Mouse (Mus musculus) brown adipose tissue, adult 24 weeks (tissue): ENCODE data around the gene Slc4a10. TPM values are rescaled to one million over a fixed set of nuclear protein-coding genes. Genes with fewer than 3 reads are reported as not detected.

ENCODE experiments used
- H3K27ac ChIP-seq: fragments of 200-500 bp; replicated peaks from 2 replicates; pipeline ENCODE4 v1.5.1; 2012; ENCODE audit warnings: low read depth, mild to moderate bottlenecking, low read length
- H3K4me1 ChIP-seq: fragments of 200-500 bp; 2 replicates; pipeline ENCODE4 v1.6.1; 2012; ENCODE audit warnings: low read length, mixed read lengths; ENCODE audit not compliant: control insufficient read depth, insufficient read depth, insufficient read length
- H3K4me3 ChIP-seq: fragments of 200-500 bp; 2 replicates; pipeline ENCODE4 v1.5.1; 2012; ENCODE audit warnings: low read depth, mild to moderate bottlenecking, low read length, moderate library complexity; ENCODE audit not compliant: insufficient read depth
- polyA plus RNA-seq: library from polyadenylated mRNA; stranded (reverse); fragments of >200 nt; gene quantifications from 2 replicates; pipeline ENCODE4 v1.2.4, GENCODE M21; 2012; ENCODE audit not compliant: missing spikeins, insufficient read depth, insufficient read length

Gene Slc4a10
- polyA plus RNA-seq, 1 experiment = not detected

- Histone ChIP-seq H3K27ac (no peak overlapping the region), H3K4me3 (no peak overlapping the region), H3K4me1 (no peaks in the 10 kb centered on the region)
Observed at GRCm38 (mm10) chr2:62316930-62317329, 270.7 kb downstream of the Slc4a10 start.

- Histone ChIP-seq H3K27ac (no peak overlapping the region), H3K4me1 (no peaks in the 10 kb centered on the region), H3K4me3 (no peak overlapping the region)
Observed at GRCm38 (mm10) chr2:62319489-62319888, 273.2 kb downstream of the Slc4a10 start.

- H3K4me3 ChIP-seq = no peak overlapping the region
- H3K27ac ChIP-seq = no peak overlapping the region
- no peaks in the 10 kb centered on the region for H3K4me1 ChIP-seq
Observed at GRCm38 (mm10) chr2:62323078-62323637, 276.9 kb downstream of the Slc4a10 start.

GRCm38 (mm10) chr2:62325388-62325787 lies 279.1 kb downstream of the Slc4a10 start:
- Histone ChIP-seq H3K4me1 (no peaks in the 10 kb centered on the region), H3K4me3 (no peak overlapping the region), H3K27ac (no peak overlapping the region)

GRCm38 (mm10) chr2:62331913-62332312 lies 285.7 kb downstream of the Slc4a10 start:
- Histone ChIP-seq H3K4me1 (no peaks in the 10 kb centered on the region), H3K4me3 (no peak overlapping the region), H3K27ac (no peak overlapping the region)

GRCm38 (mm10) chr2:62332465-62332864 lies 286.2 kb downstream of the Slc4a10 start:
- Histone ChIP-seq H3K4me1 (no peaks in the 10 kb centered on the region), H3K4me3 (no peak overlapping the region), H3K27ac (no peak overlapping the region)

- H3K4me1 ChIP-seq = no peaks in the 10 kb centered on the region
- no peak overlapping the region for H3K27ac ChIP-seq
- no peak overlapping the region for H3K4me3 ChIP-seq
Observed at GRCm38 (mm10) chr2:62334397-62335243, 288.4 kb downstream of the Slc4a10 start.

GRCm38 (mm10) chr2:62337086-62337485 lies 290.8 kb downstream of the Slc4a10 start:
- no peak overlapping the region for H3K4me3 ChIP-seq
- no peak overlapping the region for H3K27ac ChIP-seq
- no peaks in the 10 kb centered on the region for H3K4me1 ChIP-seq

GRCm38 (mm10) chr2:62339222-62339944 lies 293.1 kb downstream of the Slc4a10 start:
- no peak overlapping the region for H3K27ac ChIP-seq
- H3K4me3 ChIP-seq = no peak overlapping the region
- no peaks in the 10 kb centered on the region for H3K4me1 ChIP-seq

- no peak overlapping the region for H3K4me3 ChIP-seq
- no peaks in the 10 kb centered on the region for H3K4me1 ChIP-seq
- no peak overlapping the region for H3K27ac ChIP-seq
Observed at GRCm38 (mm10) chr2:62341061-62341733, 294.9 kb downstream of the Slc4a10 start.

- H3K4me1 ChIP-seq = no peaks in the 10 kb centered on the region
- no peak overlapping the region for H3K4me3 ChIP-seq
- no peak overlapping the region for H3K27ac ChIP-seq
Observed at GRCm38 (mm10) chr2:62341734-62342128, 295.5 kb downstream of the Slc4a10 start.

GRCm38 (mm10) chr2:62344367-62344766 lies 298.1 kb downstream of the Slc4a10 start:
- Histone ChIP-seq H3K4me1 (no peaks in the 10 kb centered on the region), H3K27ac (no peak overlapping the region)

GRCm38 (mm10) chr2:62346771-62347170 lies 300.5 kb downstream of the Slc4a10 start:
- no peaks in the 10 kb centered on the region for H3K4me1 ChIP-seq
- H3K4me3 ChIP-seq = no peak overlapping the region
- no peak overlapping the region for H3K27ac ChIP-seq

More at GRCm38 (mm10) chr2:62344367-62344766, 298.1 kb downstream of the Slc4a10 start:
- H3K4me3 ChIP-seq = no peak overlapping the region

- no peaks in the 10 kb centered on the region for H3K4me1 ChIP-seq
- H3K4me3 ChIP-seq = no peak overlapping the region
- H3K27ac ChIP-seq = no peak overlapping the region
Observed at GRCm38 (mm10) chr2:62347762-62348161, 301.5 kb downstream of the Slc4a10 start.

- no peaks in the 10 kb centered on the region for H3K4me1 ChIP-seq
- H3K27ac ChIP-seq = no peak overlapping the region
- no peak overlapping the region for H3K4me3 ChIP-seq
Observed at GRCm38 (mm10) chr2:62352035-62352434, 305.8 kb downstream of the Slc4a10 start.
